In the genomic region with DNA sequence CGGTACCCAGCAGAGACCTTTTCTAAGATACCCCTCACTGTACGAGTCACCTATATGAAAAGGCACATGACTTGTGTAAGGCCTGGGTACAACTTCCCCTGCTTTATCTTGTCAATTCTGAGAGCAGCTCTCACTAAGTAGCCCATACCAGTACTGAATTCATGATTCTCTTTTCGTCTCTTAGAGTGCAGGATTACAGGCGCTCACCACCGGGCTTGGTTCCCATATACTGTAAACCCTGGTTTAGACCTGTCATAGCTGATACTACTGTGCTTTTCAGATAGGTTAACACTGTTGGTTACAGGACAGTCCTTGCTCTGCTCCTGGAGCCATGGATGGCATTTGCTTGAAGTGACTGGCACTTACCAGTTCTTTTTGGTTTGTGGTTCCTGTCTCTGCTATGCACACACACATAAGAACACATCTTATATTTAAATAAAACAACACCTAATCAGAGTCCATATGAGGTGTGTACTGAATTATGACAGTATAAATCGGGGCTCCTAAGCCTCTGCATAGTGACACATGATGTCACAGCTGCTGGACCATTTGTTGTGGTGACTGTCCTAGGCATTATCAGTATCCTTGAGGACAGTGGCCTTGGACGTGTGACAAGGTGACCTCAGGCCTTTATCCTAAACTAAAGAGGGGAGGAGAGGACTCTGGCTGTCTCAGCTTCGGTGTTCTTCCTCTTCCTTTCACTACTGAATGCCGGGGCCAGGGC, we compare ENCODE assay signal across 1 mouse cellular context.
A peak's percentile ranks its signal among the peaks of the same experiment; 100 is the strongest.
TF ChIP-seq lines count a peak whose summit lies in the region.

No protein-coding gene starts in this region.

TF ChIP-seq in MEL, 35 proteins besides CTCF, POLR2A, EP300 and RAD21:
- TF ChIP-seq MAZ (IDR thresholded peaks at IDR 0.05; ENCODE audit: low read depth, low read length) (no peak), TBP (IDR thresholded peaks at IDR 0.05; ENCODE audit: low read depth, low read length) (no peak), USF2 (IDR thresholded peaks at IDR 0.05; ENCODE audit: borderline replicate concordance in 1 of 2, insufficient read depth in 1 of 2, low read depth in 1 of 2, low read length in 2 of 2) (no peak), POLR2AphosphoS2 (IDR thresholded peaks at IDR 0.05; ENCODE audit: low read length) (no peak), MYC (IDR thresholded peaks at IDR 0.05; ENCODE audit: low read depth, low read length) (peak; percentile 36; the same call in 1 of the 2 replicates), TCF12 (IDR thresholded peaks at IDR 0.05; ENCODE audit: low read depth, low read length) (no peak), USF1 (IDR thresholded peaks at IDR 0.05; ENCODE audit: low read depth, low read length) (peak; percentile 48; the same call in 1 of the 2 replicates)
